Mouse (Mus musculus) urinary bladder, postnatal 4 days (tissue): ENCODE measurements around the gene Lman1l.
A peak's percentile ranks its signal among the peaks of the same experiment; 100 is the strongest.

Experiments
- DNase-seq, 2 experiments: peaks; one replicate each; pipeline ENCODE4 v3.0.0; 2021 to 2022; ENCODE audit warnings: low spot score in 2 of 2

Gene Lman1l

GRCm38 (mm10) chr9:57644944-57645893, 24.6 kb upstream of the Lman1l start:
- peak; percentile 93 for DNase-seq

- no peak for DNase-seq
Measured at GRCm38 (mm10) chr9:57644442-57644943, 23.9 kb upstream of the Lman1l start.

GRCm38 (mm10) chr9:57643856-57644180, 23.2 kb upstream of the Lman1l start:
- peak in 1 of 2 experiments; percentile 16 for DNase-seq

DNA sequence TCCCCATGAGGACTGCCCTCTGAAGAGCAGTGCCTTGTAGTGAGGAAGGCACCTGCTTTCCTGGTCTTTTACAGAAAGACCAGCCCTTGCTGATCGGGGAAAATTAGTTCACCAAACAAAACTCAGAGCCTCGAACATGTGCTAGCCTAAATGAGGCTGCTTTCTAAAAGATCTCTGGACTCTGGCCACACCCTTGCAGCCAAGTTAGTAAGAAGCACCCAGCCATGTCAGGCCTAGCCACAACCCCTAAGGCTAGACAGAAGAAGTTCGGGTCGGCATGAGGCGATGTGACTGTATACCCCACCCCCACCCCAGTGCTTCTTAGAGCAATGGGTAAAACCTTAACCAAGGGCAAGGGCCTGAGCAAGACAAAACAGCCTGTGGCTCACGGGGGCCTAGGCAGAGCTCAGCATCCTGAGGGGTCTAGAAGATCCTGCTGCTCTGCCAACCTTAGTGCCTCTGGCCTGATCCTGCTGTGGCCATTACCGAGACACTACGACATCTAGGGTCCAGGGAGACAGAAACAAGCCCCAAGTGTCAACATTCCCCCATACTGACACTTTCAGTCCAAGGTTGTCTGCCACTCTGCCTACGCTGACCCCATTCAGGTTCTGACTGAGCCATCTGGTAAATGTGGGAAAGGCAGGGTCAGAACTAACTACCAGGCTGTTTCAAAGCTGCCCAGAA, 22.7 kb upstream of the Lman1l start:
- no peak for DNase-seq

DNA sequence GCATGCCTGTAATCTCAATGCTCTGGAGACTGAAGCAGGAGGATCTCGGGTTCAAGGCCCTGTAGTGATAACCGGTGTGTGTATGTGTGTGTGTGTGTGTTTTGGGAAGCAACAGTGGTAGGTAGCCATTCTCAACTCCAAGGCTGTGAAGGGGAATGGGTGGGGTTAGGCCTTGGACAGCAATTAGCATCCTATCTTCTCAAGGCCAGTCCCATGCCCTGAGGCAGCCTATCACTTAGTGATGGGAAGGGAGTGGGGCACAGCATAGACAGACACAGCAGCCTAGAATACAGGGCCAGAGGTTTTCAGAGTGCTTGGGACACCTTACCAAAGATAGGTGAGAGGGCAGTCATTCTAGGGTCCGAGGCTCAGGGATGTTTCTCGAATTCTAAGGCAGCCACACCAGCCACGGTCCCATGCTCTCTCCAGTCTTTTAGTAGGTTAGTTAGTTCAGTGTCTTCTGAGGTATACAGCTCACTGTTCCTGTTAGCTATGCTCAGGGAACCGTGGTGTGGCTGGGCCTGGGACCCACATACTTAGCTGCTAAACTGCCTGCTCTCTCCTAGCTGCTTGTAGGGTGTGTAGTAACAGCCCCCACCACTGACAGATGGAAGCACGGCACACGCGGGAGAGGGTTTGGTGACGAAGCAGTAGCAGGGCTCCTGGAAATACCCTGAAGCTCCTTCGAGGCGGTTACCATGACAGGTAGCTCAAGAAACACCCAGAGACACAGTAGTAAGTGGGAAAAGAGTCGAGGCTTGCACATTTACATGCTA, 21.4 kb upstream of the Lman1l start:
- no peak for DNase-seq

DNA sequence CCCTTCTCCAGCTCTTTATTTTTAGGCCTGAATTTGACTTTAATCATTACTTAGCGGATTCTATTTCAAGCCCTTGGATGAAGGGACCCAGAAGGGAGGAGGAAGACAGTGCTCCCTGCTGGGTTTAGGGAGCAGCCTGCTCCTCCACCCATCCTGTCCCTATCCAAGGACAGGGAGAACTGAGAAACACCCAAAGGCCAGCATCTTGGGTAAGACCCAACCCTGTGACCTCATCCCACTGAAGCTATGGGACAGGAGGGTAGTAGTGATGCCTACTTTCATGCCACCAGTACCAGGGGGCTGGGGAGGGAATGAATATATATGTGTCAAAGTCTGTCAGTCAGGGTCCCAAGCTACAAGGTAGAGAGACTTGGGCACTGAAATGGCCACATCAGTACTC, 20.4 kb upstream of the Lman1l start:
- no peak for DNase-seq

DNA sequence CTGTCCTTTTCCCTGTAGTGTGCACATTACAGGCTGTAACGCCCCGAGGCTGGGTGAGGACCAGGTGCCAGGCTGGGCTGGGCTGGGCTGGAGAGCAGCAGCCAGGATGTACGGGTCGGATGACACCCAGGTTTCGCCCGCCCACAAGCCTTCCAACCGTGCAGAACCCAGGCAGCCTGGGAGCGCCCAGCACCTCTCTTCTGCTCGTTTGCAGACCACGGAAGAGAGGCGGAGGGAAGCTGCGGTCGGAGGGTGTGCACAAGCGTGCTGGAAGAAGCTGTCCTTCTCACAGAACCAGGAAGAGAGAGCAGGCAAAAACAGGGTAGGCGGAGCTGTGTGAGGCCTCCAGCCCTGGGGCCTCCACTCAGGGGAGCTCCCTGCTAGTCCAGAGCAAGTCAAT, 19.8 kb upstream of the Lman1l start:
- peak in 1 of 2 experiments; percentile 60 for DNase-seq

GRCm38 (mm10) chr9:57639661-57640328, 19.2 kb upstream of the Lman1l start:
- no peak for DNase-seq

GRCm38 (mm10) chr9:57638651-57639459, 18.3 kb upstream of the Lman1l start:
- DNase-seq: peak in 1 of 2 experiments; percentile 61

DNA sequence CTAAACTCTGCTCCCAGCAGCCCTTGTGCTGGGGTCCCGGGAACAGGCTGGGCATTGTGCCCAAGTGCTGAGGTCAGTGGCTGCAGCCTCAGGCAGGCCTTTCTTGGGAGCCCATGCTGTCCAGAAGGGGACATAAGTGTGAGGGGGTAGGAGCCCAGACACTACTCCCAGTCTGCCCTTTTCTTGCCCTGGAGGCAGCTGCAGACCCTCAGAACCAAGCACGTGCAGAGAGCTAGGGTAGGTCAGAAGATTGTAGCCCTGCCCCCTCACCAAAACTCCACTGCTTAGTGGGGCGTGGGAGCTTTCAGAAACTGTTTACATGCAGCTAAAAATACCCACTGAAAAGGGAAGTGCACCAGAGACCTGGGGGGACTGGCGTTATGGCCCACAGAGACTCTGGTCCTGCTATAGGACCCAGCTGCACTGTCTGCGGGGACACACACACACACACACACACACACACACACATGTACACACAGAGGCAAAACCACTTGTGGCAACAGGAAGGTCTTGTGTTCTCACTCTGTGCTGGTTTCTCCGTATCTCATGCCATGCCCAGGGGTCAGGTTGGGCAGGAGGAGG, 17.3 kb upstream of the Lman1l start:
- DNase-seq: peak in 1 of 2 experiments; percentile 64

GRCm38 (mm10) chr9:57637272-57637671, 16.7 kb upstream of the Lman1l start:
- DNase-seq: no peak

GRCm38 (mm10) chr9:57633481-57634024, 13.0 kb upstream of the Lman1l start:
- DNase-seq: no peak

GRCm38 (mm10) chr9:57629118-57629874, 8.7 kb upstream of the Lman1l start:
- DNase-seq: peak; percentile 69 to 89

DNA sequence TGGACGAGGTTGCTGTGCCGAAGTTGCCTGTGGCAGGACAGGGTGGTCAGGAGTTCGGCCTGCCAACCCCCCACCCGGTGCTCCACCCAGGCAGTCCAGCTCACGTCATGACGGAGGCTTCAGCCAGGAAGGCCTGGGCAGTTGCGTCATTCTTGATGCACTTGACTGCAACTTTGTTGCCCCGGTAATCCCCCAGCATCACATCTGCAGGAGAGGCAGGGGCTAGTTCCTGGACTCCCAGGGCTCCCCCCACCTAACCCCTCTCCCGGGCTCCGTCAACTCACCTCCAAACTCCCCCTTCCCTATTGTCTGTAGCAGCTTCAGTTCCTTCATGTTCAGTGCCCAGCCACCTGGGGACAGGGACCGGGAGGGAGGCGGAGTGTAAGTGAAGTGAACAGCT, 8.1 kb upstream of the Lman1l start:
- no peak for DNase-seq

DNA sequence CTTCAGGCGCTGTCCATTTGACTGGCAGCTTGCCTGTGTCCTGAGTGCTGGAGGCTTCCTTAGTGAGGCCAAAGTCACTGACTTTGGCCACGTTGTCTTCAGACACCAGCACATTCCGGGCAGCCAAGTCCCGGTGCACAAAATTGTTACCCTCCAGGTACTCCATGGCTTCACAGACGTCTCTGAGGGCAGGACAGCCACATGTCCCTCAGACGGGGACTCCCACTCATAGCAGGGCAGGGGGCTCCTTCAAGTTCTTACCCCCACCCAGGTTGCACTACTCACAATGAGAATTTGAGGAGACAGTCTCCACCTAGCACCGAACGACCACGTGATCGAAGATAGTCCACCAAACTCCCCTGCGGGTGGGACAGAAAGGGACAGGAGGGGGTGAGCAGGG, 7.3 kb upstream of the Lman1l start:
- DNase-seq: no peak

DNA sequence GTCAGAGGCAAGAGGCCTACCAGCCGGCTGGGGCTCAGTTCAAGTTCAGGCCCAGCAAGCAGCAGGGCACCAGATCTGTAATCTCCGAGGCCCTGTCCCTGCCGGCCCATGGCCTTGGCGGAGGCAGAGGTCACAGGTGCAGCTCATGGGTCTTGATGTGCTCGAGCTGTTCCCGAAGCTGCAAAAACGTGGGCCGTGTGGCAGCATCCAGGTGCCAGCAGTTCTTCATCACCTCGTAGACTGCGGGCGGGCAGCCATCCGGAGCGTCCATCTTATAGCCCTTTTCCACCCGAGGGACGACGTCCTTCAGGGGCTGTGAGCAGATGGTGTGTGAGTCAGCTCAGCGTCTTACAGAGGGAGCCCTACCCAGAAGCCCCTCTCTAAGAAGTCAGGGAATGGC, 6.6 kb upstream of the Lman1l start:
- no peak for DNase-seq

- DNase-seq: no peak
Measured at GRCm38 (mm10) chr9:57625674-57626500, 5.3 kb upstream of the Lman1l start.

DNA sequence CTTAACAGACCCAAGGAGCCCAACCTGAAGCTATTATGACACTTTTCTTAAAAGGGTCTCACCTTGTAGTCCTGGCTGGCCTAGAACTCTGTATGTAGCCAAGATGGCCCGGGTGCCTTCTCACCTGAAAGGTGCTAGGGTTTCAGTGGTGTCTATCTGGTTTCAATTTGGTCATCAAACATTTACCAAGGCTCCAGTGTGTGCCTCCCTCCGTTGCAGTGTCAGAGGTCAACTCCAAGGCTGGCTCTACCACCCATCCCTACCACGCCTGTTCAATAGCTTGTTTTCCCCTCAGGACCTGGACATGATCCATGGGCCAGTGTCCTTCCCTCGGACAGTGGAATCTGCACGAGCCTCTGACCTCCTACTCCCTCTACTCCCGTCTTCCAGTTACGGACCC, 3.7 kb upstream of the Lman1l start:
- no peak for DNase-seq
